Comparison of ENCODE assay signal across 17 mouse cellular contexts in the genomic region with DNA sequence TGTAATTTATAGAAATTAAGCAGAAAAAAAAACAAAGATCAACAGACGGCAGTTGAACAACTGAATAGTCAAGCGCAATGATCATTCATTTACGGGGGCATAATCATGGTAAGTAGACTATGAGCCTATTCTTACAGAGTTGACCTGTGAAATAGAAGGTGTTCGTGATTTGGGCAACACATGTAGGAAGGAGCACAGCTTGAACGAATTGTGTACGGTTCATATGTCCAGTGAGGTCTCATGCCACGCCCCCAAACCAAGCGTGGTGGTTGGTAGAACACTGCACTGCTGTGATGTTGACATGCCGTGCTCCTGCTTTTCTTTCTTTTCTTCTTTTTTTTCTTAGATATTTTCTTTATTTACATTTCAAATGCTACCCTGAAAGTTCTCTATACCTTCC.
DNase-seq lines count a peak whose midpoint lies in the region; ATAC-seq lines count a peak whose summit lies in the region.
"Had no signal": no experiment of that assay in that cellular context is flagged by ENCODE, and none has a peak within 500 bp of the region (broad histone marks: within the 10 kb centered on the region; RNA-seq: fewer than 3 reads in every experiment).

No protein-coding gene starts in this region.

- no peaks in the 10 kb centered on the region for H3K36me3 ChIP-seq in hindbrain, embryonic 15.5 days
- no peaks in the 10 kb centered on the region for H3K36me3 ChIP-seq in hindbrain, embryonic 13.5 days
- H3K36me3 ChIP-seq: midbrain, embryonic 10.5 days had no signal

- H3K9ac ChIP-seq in hindbrain, embryonic 15.5 days = no peak overlapping the region
- no peak overlapping the region for H3K9ac ChIP-seq in hindbrain, embryonic 13.5 days

- ATAC-seq in hindbrain, embryonic 15.5 days (ENCODE audit: low FRiP score, low read depth) = peak; percentile 63; the same call in 1 of the 2 replicates
- no peak for ATAC-seq in hindbrain, embryonic 13.5 days (ENCODE audit: low FRiP score)

- H3K4me3 ChIP-seq in hindbrain, embryonic 15.5 days = no peak overlapping the region
- no peak overlapping the region for H3K4me3 ChIP-seq in hindbrain, embryonic 13.5 days
- H3K4me3 ChIP-seq: heart, adult 2 months; midbrain, embryonic 10.5 days had no signal

- 75% methylated on average over 9 of the region's 9 CpGs for WGBS in hindbrain, embryonic 15.5 days
- 82% methylated on average over 9 of the region's 9 CpGs for WGBS in hindbrain, embryonic 13.5 days

- peak; percentile 68 for DNase-seq in brain, adult 2 months (ENCODE audit: low read depth, low spot score)
- DNase-seq in cerebellum, adult 18-20 months = peak; percentile 52 to 68
- DNase-seq in cerebellum, postnatal 36 days = peak; percentile 61 to 71
- DNase-seq in kidney, postnatal 4 days = no peak
- no peak for DNase-seq in heart, adult 9 months (ENCODE audit: low spot score in 2 of 2)
- DNase-seq: adrenal gland, postnatal 10 days; heart, adult 2 months; kidney, adult 2 months; kidney, postnatal 14 days; layer of hippocampus, adult 9-11 months; lung, postnatal 14 days; retina, postnatal 1 day; right cerebral cortex, postnatal 4 days; thymus, postnatal 4 days had no signal

- no peaks in the 10 kb centered on the region for H3K27me3 ChIP-seq in hindbrain, embryonic 15.5 days
- H3K27me3 ChIP-seq in hindbrain, embryonic 13.5 days = no peaks in the 10 kb centered on the region

- no peaks in the 10 kb centered on the region for H3K4me1 ChIP-seq in hindbrain, embryonic 15.5 days (replicated peaks)
- no peaks in the 10 kb centered on the region for H3K4me1 ChIP-seq in hindbrain, embryonic 13.5 days (replicated peaks)
- H3K4me1 ChIP-seq: midbrain, embryonic 10.5 days had no signal

- H3K9me3 ChIP-seq in hindbrain, embryonic 15.5 days = no peaks in the 10 kb centered on the region
- H3K9me3 ChIP-seq in hindbrain, embryonic 13.5 days = no peaks in the 10 kb centered on the region
- H3K9me3 ChIP-seq: midbrain, embryonic 10.5 days had no signal

- H3K27ac ChIP-seq in hindbrain, embryonic 15.5 days (replicated peaks) = no peak overlapping the region
- no peak overlapping the region for H3K27ac ChIP-seq in hindbrain, embryonic 13.5 days
- H3K27ac ChIP-seq: heart, adult 2 months; midbrain, embryonic 10.5 days had no signal

- H3K4me2 ChIP-seq in hindbrain, embryonic 15.5 days = no peak overlapping the region
- no peak overlapping the region for H3K4me2 ChIP-seq in hindbrain, embryonic 13.5 days

Comparison
In these comparisons a context has a peak if more than half of its experiments do, and no peak if none do; other contexts are left out.
1. DNase-seq: peak in brain, adult 2 months (single experiment), cerebellum, adult 18-20 months (2 of 2) and cerebellum, postnatal 36 days (2 of 2); none in kidney, postnatal 4 days (0 of 2) and heart, adult 9 months (0 of 2).